Mouse (Mus musculus) embryonic facial prominence, embryonic 15.5 days (tissue): ENCODE measurements around the gene Ccdc157. TPM values are rescaled to one million over a fixed set of nuclear protein-coding genes. Genes with fewer than 3 reads are reported as not detected.
"Not testable (repeated sequence)": the region's sequence is repeated elsewhere in the genome, so short reads cannot be mapped to it uniquely, and the experiment has no call there.

Experiments used
- ATAC-seq: fragments of 200-750 bp; cut with Nextera tagmentation; 2 replicates; pipeline ENCODE4 v1.8.0; 2017; ENCODE audit warnings: low read depth, moderate TSS enrichment; ENCODE audit not compliant: insufficient number of reproducible peaks, low FRiP score, low TSS enrichment
- H3K27ac ChIP-seq: fragments of 300-500 bp; sonication (generic); replicated peaks from 2 replicates; pipeline ENCODE4 v1.5.1; 2015; ENCODE audit warnings: mild to moderate bottlenecking, inconsistent platforms
- H3K27me3 ChIP-seq: fragments of 300-500 bp; sonication (generic); 2 replicates; pipeline ENCODE4 v1.6.1; 2015; ENCODE audit warnings: inconsistent platforms
- H3K36me3 ChIP-seq: fragments of 300-500 bp; sonication (generic); 2 replicates; pipeline ENCODE4 v1.6.1; 2015; ENCODE audit warnings: mild to moderate bottlenecking, inconsistent platforms
- H3K4me1 ChIP-seq: fragments of 300-500 bp; sonication (generic); 2 replicates; pipeline ENCODE4 v1.6.1; 2015; ENCODE audit warnings: inconsistent platforms
- H3K4me2 ChIP-seq: fragments of 300-500 bp; sonication (generic); replicated peaks from 2 replicates; pipeline ENCODE4 v1.6.1; 2015; ENCODE audit warnings: mild to moderate bottlenecking, inconsistent platforms
- H3K4me3 ChIP-seq: fragments of 300-500 bp; sonication (generic); replicated peaks from 2 replicates; pipeline ENCODE4 v1.5.1; 2015; ENCODE audit warnings: mild to moderate bottlenecking, inconsistent platforms
- H3K9ac ChIP-seq: fragments of 300-500 bp; sonication (generic); 2 replicates; pipeline ENCODE4 v1.6.1; 2015; ENCODE audit warnings: inconsistent platforms
- H3K9me3 ChIP-seq: fragments of 300-500 bp; sonication (generic); replicated peaks from 2 replicates; pipeline ENCODE4 v1.6.1; 2016; ENCODE audit warnings: inconsistent platforms
- WGBS: fragments of 180-500 bp; shearing (Covaris S2); methylation state at CpG from one replicate; pipeline ENCODE4 v1.1.7; 2015; 5-methylcytosine and 5-hydroxymethylcytosine counted together
- polyA plus RNA-seq: library from polyadenylated mRNA; unstranded; fragments of >200 nt; fragmentation: Nextera tagmentation; extraction: Ambion mirVana; gene quantifications from 2 replicates; pipeline ENCODE4 v1.2.1, GENCODE M21; 2015

Gene Ccdc157
- polyA plus RNA-seq, 1 experiment from 2014 or later: 16.6 TPM

DNA sequence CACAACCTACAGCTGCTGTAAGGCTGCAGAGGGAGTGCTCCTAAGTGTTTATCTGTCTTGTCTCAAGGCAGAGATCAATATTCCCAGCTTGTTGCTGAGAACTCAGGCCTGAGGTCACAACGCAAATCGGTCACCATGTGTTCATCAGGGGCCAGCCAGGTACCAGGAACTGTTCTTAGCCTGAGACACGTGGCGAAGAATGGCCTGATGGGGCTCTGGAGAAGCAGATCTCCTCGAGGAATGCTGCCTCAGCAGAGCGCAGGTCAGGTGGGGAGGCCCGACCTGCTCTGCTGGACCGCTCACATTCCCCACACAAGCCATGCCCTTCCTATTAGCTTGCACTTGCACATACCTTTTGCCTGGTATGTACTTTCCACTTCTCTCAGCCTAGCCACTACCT, 36.5 kb upstream of the Ccdc157 start:
- Histone ChIP-seq H3K27ac (no peak overlapping the region), H3K27me3 (no peaks in the 10 kb centered on the region)
- ATAC-seq: no peak

DNA sequence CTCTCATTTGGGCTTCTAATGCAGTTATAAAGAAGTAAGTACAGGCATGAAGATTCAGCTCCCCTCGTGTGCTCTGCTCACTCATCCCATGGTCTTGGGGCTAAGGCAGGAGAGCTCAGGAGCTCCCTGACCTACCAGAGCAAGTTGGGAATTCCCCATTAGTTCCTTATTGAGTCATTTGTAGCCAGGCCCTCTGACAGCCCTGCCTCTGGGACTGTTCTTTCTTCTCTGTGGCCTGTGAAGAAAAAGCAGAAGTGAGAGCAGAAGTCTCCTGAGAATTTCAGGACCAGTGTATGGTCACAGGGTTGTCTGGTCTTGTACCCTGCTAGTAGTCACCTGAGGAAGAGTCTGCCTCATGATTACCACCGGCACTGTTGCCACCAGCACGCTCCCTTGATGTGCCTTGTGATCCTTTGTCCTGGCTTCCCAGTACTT, 35.5 kb upstream of the Ccdc157 start:
- H3K9me3 ChIP-seq: no peaks in the 10 kb centered on the region
- WGBS: 73% methylated on average over 3 of the region's 3 CpGs
- no peaks in the 10 kb centered on the region for H3K36me3 ChIP-seq
- H3K4me3 ChIP-seq: no peak overlapping the region
- H3K27me3 ChIP-seq: no peaks in the 10 kb centered on the region
- H3K27ac ChIP-seq: no peak overlapping the region
- no peak for ATAC-seq
- no peak overlapping the region for H3K9ac ChIP-seq
- peaks cover 54% of the 10 kb centered on the region for H3K4me1 ChIP-seq
- H3K4me2 ChIP-seq: no peak overlapping the region

More for the DNA sequence above, 36.5 kb upstream of the Ccdc157 start:
- Histone ChIP-seq H3K4me2 (no peak overlapping the region), H3K9ac (no peak overlapping the region), H3K4me3 (no peak overlapping the region), H3K36me3 (no peaks in the 10 kb centered on the region), H3K9me3 (no peaks in the 10 kb centered on the region), H3K4me1 (peaks cover 45% of the 10 kb centered on the region)
- 62% methylated on average over 8 of the region's 8 CpGs for WGBS

DNA sequence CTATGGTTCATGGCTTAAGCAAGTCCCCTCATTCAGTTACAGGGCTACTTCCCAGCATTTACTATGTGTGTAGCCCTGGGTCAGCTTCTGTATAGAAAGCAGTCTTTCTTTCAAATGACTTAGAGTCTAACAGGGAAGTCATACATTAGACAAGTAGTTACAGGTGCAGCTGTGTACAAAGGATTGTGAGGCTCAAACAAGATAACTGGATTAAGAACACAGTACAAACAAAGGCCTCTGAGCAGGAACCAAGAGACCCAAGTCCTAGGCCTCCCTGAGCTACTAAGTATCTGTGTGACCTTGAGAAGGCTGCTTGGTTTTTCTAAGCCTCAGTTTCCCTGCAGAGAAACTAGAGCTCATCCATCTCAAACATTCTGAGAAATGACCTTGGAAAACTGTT, 33.3 kb upstream of the Ccdc157 start:
- no peaks in the 10 kb centered on the region for H3K9me3 ChIP-seq
- no peak overlapping the region for H3K4me2 ChIP-seq
- H3K4me3 ChIP-seq: no peak overlapping the region
- H3K36me3 ChIP-seq: no peaks in the 10 kb centered on the region
- H3K4me1 ChIP-seq: peaks cover 59% of the 10 kb centered on the region
- no peaks in the 10 kb centered on the region for H3K27me3 ChIP-seq
- no peak for ATAC-seq
- no peak overlapping the region for H3K27ac ChIP-seq
- no peak overlapping the region for H3K9ac ChIP-seq

DNA sequence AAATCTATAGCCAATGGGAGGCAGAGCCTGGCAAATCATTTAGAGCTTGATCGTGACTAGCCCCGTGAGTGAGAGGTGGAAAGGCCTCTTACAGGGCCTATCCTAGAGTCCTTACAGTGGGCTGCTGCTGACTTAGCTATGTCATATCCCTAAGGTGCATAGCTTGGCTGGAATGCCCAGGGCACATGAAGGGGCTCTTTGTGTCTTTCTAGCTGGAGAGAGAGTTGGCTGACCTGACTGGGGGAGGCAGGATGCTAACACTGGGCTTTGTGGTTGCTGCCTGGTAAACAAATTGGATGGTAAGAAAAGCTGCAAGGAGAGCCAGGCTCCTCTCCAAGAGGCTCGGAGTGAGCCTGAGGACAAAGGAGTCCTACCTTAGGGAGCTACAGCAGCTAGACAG, 32.7 kb upstream of the Ccdc157 start:
- Histone ChIP-seq H3K27ac (peak overlapping the region; percentile 79), H3K27me3 (no peaks in the 10 kb centered on the region), H3K9me3 (no peaks in the 10 kb centered on the region), H3K9ac (no peak overlapping the region), H3K4me3 (no peak overlapping the region), H3K4me2 (no peak overlapping the region), H3K4me1 (peaks cover 64% of the 10 kb centered on the region), H3K36me3 (no peaks in the 10 kb centered on the region)
- WGBS: 50% methylated on average over 3 of the region's 3 CpGs
- no peak for ATAC-seq

DNA sequence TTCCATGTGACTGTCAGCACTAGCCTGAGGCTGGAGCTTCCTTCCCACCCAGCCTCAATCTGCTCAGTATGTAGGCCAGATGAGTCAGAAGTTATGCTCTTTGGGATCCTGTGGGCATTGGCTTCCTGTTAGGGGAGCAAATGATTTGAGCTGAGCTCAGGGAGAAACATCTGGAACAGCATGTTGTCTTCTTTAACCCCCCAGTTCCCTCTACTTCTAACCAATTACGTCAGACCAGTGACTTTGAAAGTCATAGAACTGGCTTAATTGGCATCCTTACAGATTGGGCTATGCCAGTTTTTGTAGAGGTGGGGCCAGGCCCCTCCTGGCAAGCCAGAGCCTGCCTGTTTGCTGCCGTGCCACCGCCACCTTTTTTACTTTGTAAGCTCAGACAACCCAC, 30.6 kb upstream of the Ccdc157 start:
- ATAC-seq: no peak
- no peaks in the 10 kb centered on the region for H3K36me3 ChIP-seq
- H3K4me2 ChIP-seq: no peak overlapping the region; the same call in 1 of the 2 replicates
- no peak overlapping the region for H3K4me3 ChIP-seq
- H3K27ac ChIP-seq: peak overlapping the region; percentile 79
- H3K9ac ChIP-seq: no peak overlapping the region
- H3K27me3 ChIP-seq: no peaks in the 10 kb centered on the region
- peaks cover 52% of the 10 kb centered on the region for H3K4me1 ChIP-seq
- WGBS: 42% methylated on average over 3 of the region's 3 CpGs
- H3K9me3 ChIP-seq: no peaks in the 10 kb centered on the region

DNA sequence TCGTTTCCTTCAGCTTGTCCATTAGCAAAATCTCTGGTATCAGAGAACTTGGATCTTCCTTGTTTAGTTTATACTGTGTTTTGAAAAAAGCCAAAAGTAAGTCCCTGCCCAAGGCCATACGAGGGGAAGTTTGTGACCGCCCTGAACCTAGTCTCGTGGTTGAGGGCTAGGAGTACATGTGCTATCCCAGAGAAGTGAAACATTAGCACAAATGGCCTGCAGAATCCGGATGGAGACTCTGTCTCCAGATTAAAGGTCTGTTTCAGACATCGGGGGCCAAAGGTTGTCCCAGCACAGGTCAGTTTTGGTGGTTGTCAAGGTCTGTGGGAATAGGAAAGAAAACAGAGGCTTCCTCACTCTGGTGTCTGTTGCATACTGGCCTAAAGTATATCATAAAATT, 29.1 kb upstream of the Ccdc157 start:
- no peaks in the 10 kb centered on the region for H3K27me3 ChIP-seq

DNA sequence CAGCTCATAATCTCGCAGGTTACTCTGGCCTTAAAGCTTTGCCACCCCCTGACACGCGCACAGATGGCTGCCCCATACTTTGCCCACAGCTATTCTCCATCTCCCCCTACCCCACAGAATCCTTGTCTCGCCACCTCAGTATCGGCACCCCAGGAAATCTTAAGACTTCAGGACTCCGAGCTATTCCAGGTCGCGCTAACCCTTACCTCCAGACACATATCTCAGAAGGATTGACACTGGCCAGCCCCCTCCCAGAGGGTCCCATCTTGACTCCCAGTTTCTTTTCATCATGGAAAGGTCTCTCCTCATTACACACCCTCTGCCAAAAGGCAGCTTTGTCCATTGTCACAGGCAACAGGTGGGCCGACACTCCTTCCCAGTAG, 27.2 kb upstream of the Ccdc157 start:
- Histone ChIP-seq H3K27ac (0 out of 2 replicates have a peak overlapping the region, but pooled peaks have one; percentile 86), H3K4me2 (peak overlapping the region; percentile 80), H3K9me3 (no peaks in the 10 kb centered on the region), H3K4me1 (peaks cover 43% of the 10 kb centered on the region), H3K36me3 (peaks cover 7% of the 10 kb centered on the region; the same call in 1 of the 2 replicates), H3K9ac (peak overlapping the region; percentile 82), H3K4me3 (peak overlapping the region; percentile 80), H3K27me3 (no peaks in the 10 kb centered on the region)
- ATAC-seq: no peak
- 12% methylated on average over 9 of the region's 9 CpGs for WGBS

More for the DNA sequence above, 29.1 kb upstream of the Ccdc157 start:
- Histone ChIP-seq H3K4me1 (peaks cover 52% of the 10 kb centered on the region), H3K4me2 (peak overlapping the region; percentile 80; the same call in 1 of the 2 replicates), H3K27ac (no peak overlapping the region), H3K9ac (no peak overlapping the region), H3K36me3 (no peaks in the 10 kb centered on the region), H3K9me3 (no peaks in the 10 kb centered on the region), H3K4me3 (no peak overlapping the region)
- ATAC-seq: no peak
- WGBS: 81% methylated on average over 6 of the region's 6 CpGs

DNA sequence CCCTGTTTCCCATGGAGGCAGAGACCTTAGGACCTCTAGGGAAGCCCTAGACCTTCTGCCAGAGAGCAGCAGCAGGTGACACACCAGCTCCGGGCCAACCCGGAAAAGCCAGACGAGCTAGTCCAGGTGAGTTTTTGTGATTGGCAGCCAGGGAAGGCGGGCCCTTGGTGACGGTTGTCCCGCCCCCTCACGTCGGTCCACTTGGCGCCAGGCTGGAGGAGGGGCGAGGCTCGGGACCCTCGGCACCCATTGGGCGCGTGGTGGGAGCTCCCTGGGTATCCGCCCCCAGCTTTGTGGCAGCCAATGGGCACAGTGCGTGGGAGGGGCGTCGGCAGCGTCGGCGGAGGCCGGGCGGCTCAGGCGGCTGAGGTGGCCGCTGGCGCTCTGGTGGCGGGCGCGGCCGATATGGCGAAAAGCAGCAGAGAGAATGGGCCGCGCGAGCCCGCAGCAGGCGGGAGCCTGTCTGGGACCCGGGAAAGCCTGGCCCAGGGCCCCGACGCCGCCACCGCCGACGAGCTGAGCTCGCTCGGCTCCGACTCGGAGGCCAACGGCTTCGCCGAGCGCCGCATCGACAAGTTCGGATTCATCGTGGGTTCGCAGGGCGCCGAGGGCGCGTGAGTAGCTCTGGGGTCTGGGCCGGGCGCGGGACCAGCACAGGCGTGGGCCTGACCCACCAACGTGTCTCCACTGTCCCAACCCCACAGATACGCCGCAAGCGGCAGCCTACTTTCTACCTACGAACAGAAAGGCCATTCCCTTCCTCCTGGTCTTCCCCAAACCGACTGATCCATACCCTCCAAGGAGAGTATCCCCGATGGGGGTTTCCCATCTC, 26.6 kb upstream of the Ccdc157 start, which contains the start of gene Tbc1d10a:
Tbc1d10a (plus strand) TSS at position 304 of the 832 bp plus-strand sequence.
- H3K4me1 ChIP-seq: peaks cover 36% of the 10 kb centered on the region
- H3K27me3 ChIP-seq: no peaks in the 10 kb centered on the region
- under 1% methylated on average over 71 of the region's 71 CpGs for WGBS
- ATAC-seq: peak; percentile 98
- H3K36me3 ChIP-seq: peaks cover 12% of the 10 kb centered on the region
- peak within 1 kb of the TSS; percentile 80 for H3K4me3 ChIP-seq
- H3K27ac ChIP-seq: peak within 1 kb of the TSS; percentile 86
- peak within 1 kb of the TSS; percentile 80 for H3K4me2 ChIP-seq
- peak within 1 kb of the TSS; percentile 82 for H3K9ac ChIP-seq
- H3K9me3 ChIP-seq: no peaks in the 10 kb centered on the region

DNA sequence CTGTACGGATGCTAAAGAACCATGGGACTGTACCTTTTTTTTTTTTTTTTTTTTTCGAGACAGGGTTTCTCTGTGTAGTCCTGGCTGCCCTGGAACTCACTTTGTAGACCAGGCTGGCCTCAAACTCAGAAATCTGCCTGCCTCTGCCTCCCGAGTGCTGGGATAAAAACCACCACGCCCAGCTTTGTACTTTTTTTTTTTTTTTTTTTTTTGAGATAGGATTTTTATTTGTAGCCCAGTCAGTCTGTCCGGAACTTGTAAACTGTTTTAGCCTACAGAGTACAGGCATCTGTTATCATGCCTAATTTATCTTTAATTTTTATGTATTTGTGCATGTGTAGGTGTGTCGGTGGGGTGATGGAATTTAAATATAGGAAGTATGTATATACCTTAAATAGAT, 25.4 kb upstream of the Ccdc157 start:
- H3K9ac ChIP-seq, H3K4me2 ChIP-seq, H3K9me3 ChIP-seq, H3K27ac ChIP-seq, ATAC-seq, H3K4me3 ChIP-seq, H3K27me3 ChIP-seq: not testable (repeated sequence)
- H3K4me1 ChIP-seq: peaks cover 26% of the 10 kb centered on the region
- H3K36me3 ChIP-seq: peaks cover 24% of the 10 kb centered on the region
- 90% methylated on average over 6 of the region's 6 CpGs for WGBS

DNA sequence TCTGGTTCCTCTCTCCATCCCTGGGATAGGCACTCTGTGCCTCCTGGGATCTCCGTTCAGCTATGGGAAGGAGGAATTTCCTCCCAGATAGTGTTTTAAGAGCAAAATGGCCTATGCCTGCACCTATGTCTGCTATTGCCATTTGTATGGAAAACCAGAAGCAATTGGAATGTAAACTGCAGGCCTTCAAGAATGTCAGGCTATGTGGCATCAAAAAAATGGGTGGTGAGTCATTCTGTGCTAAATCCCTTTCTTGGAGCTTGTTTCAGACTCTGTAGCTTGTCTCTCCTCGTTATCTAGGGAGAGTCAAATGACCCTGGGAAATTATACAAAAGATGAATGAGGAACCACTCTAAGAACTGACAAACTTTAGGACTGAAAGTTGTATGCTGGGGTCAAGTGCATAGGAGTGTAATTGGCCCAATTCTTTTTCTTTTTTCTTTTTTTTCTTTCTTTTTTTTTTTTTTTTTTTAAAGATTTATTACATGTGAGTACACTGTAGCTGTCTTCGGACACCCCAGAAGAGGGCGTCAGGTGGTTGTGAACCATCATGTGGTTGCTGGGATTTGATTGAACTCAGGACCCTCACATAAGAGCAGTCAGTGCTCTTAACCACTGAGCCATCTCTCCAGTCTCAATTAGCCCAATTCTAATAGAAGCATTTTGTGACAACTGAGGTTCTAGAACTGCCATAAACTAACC, 24.3 kb upstream of the Ccdc157 start:
- Histone ChIP-seq H3K27ac (no peak overlapping the region), H3K4me2 (no peak overlapping the region), H3K9me3 (no peaks in the 10 kb centered on the region), H3K4me3 (no peak overlapping the region), H3K27me3 (no peaks in the 10 kb centered on the region), H3K4me1 (peaks cover 19% of the 10 kb centered on the region), H3K36me3 (peaks cover 35% of the 10 kb centered on the region), H3K9ac (no peak overlapping the region)
- WGBS: 59% methylated on average over 4 of the region's 4 CpGs
- no peak for ATAC-seq

DNA sequence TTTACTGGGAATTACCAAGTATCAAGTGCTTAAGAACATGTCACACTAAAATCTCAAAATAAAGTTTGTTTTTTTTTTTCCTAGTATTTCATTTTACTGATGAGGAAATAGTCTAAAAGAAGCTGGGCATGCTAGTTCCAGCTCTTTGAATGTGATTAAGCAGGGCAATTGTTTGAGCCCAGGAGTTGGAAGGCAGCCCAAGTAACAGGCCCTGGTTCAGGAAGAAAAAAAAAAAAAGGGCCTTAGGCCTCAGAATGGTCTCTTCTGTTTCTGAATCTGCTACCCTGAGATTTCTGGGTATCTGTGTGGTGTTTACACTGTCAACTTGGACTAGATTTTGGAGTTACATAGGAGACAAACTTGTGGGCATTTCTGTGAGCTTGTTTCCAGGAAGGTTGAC, 23.4 kb upstream of the Ccdc157 start:
- no peak overlapping the region for H3K27ac ChIP-seq
- no peaks in the 10 kb centered on the region for H3K9me3 ChIP-seq
- H3K4me1 ChIP-seq: peaks cover 14% of the 10 kb centered on the region
- no peak for ATAC-seq
- no peak overlapping the region for H3K9ac ChIP-seq
- no peak overlapping the region for H3K4me3 ChIP-seq
- no peaks in the 10 kb centered on the region for H3K27me3 ChIP-seq
- peaks cover 44% of the 10 kb centered on the region for H3K36me3 ChIP-seq
- H3K4me2 ChIP-seq: no peak overlapping the region
